Mouse (Mus musculus): ENCODE data around the gene Phf23. TPM values are rescaled to one million over a fixed set of nuclear protein-coding genes. Genes with fewer than 3 reads are reported as not detected.

Gene Phf23
- total and polyA plus RNA-seq, 2 experiments from 2014 or later: 27.4 to 34.2 TPM

DNA sequence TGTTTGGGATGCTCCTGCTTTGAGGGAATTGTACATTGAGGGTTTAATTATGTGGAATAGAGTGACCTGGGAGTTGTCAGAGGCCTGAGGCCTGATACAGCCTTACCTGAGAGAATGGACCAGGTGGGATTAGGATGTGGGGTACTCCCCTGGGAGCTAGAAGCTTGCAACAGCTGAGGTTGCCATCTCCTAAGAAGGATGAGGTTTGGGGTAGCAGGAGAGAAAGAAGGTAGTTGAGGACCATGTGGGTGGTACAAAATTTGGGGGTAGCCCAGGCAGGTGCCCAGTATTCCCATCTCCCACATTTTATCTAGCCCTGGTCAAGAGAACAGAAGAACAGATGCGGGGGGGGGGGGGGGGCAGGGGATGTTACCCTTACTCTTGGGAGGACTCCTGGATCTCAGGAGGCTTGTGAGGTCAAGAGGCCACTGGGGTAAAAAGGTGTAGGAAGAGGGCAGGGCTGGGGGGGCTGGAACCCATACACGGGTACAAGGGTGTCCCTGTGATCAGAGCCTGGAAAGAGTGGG is 24.0 kb downstream of the Phf23 start:
- Histone ChIP-seq H3K4me2 (ENCODE audit: low read depth, low read length) (peak overlapping the region; percentile 71), H3K9me3 (replicated peaks; ENCODE audit: control insufficient read depth, low read length) (no peaks in the 10 kb centered on the region), H3K27ac (ENCODE audit: low read depth) (0 out of 2 replicates have a peak overlapping the region, but pooled peaks have one; percentile 16), H3K4me3 (ENCODE audit: low read depth, low read length) (peak overlapping the region; percentile 56; the same call in 1 of the 2 replicates), H3K36me3 (replicated peaks; ENCODE audit: control insufficient read depth, insufficient read depth, low read length) (no peaks in the 10 kb centered on the region), H3K9ac (replicated peaks; ENCODE audit: low read depth, low read length) (no peak overlapping the region), H3K27me3 (ENCODE audit: control insufficient read depth, insufficient read depth, low read length) (0 out of 2 replicates have a peak, but pooled peaks cover 4% of the 10 kb centered on the region), H3K4me1 (ENCODE audit: control insufficient read depth, insufficient read depth) (peaks cover 28% of the 10 kb centered on the region)
- DNase-seq (ENCODE audit: low spot score) (no peak), ATAC-seq (ENCODE audit: insufficient read depth, low read depth) (no peak)
- TF ChIP-seq CTCF (IDR thresholded peaks at IDR 0.05; ENCODE audit: low read depth) (no peak), EP300 (IDR thresholded peaks at IDR 0.05; ENCODE audit: low read depth) (no peak)
- 20% methylated on average over 1 of the region's 2 CpGs for WGBS

DNA sequence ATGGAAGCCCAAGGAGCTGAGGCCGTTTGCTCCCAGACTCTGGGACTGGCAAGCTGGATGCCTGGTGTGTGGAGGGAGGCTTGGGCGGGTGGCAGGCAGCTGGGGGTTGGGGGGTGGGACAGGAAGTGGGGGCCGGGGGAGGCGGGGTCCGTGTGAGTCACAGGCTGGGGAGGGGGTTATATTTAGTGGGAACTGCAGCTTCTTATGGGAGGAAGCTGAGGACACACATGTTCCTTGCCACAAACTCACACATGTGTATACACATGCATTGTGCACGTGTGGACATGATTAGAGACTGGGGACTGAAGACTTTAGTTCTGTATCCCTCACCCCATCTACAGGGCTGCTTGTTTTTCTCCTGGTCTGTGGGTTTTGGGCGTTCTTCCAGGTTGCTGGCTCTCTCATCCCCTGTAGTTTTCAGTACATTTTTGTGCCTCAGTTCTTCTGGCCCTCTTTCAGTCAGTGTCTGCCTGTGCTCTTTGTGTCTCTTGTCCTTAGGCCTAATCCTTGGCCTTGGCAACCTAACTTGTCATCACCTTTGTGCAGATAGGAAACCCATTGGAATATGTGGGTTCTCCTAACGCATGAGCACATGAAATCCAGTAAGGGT is 24.6 kb downstream of the Phf23 start:
- H3K9ac ChIP-seq (replicated peaks; ENCODE audit: low read depth, low read length): no peak overlapping the region
- ATAC-seq (ENCODE audit: insufficient read depth, low read depth): no peak
- DNase-seq (ENCODE audit: low spot score): no peak

DNA sequence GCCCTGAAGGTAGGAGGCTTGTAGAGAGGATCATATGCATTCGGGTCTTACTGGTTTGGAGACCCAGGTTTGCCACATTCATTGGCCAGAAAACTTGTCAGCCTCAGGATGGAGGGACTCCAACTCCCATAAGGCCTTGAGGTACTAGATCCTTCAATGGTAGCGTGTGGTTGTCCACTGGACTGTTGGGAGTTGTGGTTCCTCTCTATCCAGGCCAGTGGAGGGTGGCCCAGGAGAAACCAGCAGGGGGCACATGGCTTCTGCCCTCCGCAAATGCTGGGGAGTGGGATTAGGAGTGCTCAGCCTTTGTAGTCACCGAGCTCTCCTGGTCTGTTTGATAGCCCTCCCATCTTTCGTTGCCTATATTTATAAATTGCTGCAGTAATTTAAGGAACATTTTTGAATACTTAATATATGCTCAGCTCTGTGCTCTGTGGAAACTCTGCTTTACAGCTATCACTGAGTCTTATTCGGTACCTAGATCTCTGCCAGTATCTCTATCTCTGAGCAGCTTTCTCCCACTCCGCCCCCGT is 25.2 kb downstream of the Phf23 start:
- peak overlapping the region; percentile 56 for H3K4me3 ChIP-seq (ENCODE audit: low read depth, low read length)
- DNase-seq (ENCODE audit: low spot score) (peak; percentile 90), ATAC-seq (ENCODE audit: insufficient read depth, low read depth) (peak; percentile 93)
- no peaks in the 10 kb centered on the region for H3K36me3 ChIP-seq (replicated peaks; ENCODE audit: control insufficient read depth, insufficient read depth, low read length)
- 0 out of 2 replicates have a peak, but pooled peaks cover 5% of the 10 kb centered on the region for H3K27me3 ChIP-seq (ENCODE audit: control insufficient read depth, insufficient read depth, low read length)
- H3K4me2 ChIP-seq (ENCODE audit: low read depth, low read length): peak overlapping the region; percentile 88
- H3K4me1 ChIP-seq (ENCODE audit: control insufficient read depth, insufficient read depth): peaks cover 26% of the 10 kb centered on the region
- peak; percentile 70 for TF ChIP-seq CTCF (IDR thresholded peaks at IDR 0.05; ENCODE audit: low read depth)
- no peak for TF ChIP-seq EP300 (IDR thresholded peaks at IDR 0.05; ENCODE audit: low read depth)
- no peak overlapping the region; the same call in 1 of the 2 replicates for H3K9ac ChIP-seq (replicated peaks; ENCODE audit: low read depth, low read length)
- H3K27ac ChIP-seq (ENCODE audit: low read depth): peak overlapping the region; percentile 43
- no peaks in the 10 kb centered on the region for H3K9me3 ChIP-seq (replicated peaks; ENCODE audit: control insufficient read depth, low read length)
- WGBS: 0% methylated on average over 8 of the region's 8 CpGs

More for the DNA sequence above, 24.6 kb downstream of the Phf23 start:
- no peak for TF ChIP-seq CTCF (IDR thresholded peaks at IDR 0.05; ENCODE audit: low read depth)
- TF ChIP-seq EP300 (IDR thresholded peaks at IDR 0.05; ENCODE audit: low read depth): no peak
- H3K4me3 ChIP-seq (ENCODE audit: low read depth, low read length): no peak overlapping the region
- WGBS: 20% methylated on average over 8 of the region's 8 CpGs
- peaks cover 26% of the 10 kb centered on the region for H3K4me1 ChIP-seq (ENCODE audit: control insufficient read depth, insufficient read depth)
- H3K27ac ChIP-seq (ENCODE audit: low read depth): peak overlapping the region; percentile 52
- no peaks in the 10 kb centered on the region for H3K36me3 ChIP-seq (replicated peaks; ENCODE audit: control insufficient read depth, insufficient read depth, low read length)
- H3K4me2 ChIP-seq (ENCODE audit: low read depth, low read length): peak overlapping the region; percentile 71; the same call in 1 of the 2 replicates
- 0 out of 2 replicates have a peak, but pooled peaks cover 4% of the 10 kb centered on the region for H3K27me3 ChIP-seq (ENCODE audit: control insufficient read depth, insufficient read depth, low read length)
- no peaks in the 10 kb centered on the region for H3K9me3 ChIP-seq (replicated peaks; ENCODE audit: control insufficient read depth, low read length)

DNA sequence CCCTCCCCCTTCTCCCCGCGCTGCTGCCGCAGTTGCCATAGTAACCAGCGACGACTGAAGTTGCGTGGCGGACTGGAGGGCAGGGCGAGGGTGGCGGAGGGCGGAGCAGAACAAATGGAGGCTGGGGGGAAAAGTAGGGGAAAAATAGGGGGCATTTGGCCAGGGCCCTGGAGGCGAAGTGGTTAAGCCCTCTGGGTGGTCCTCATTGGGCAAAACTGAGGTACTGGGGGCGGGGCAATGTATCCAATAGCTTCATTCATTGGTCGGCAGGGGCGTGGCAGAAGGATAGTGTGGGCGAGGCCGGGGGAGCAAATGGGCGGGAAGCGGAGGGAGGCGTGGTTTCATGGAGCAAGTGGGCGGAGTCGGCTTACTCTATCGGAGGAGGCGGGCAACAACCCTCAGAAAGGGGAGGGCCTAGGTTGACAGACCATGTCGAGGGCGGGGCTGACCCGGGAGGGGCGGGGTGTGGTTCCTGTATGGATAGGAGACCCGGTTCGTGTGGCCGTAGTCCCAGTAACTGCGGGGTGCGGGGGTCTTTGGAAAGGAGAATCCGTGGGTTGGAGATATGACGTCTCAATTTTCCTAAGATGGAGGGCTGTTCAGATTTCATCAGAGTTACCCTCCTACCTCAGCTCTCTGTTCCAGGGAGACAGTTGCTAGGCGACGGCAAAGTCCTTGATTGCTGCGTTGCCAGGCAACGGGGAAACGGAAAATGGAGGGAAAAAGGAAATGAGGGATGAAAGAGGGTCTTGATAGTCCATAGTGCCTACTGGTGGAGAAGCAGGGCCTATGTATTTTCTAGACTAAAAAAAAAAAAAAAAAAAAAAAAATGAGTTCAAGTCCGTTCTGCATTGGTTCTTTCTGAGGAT is 25.9 kb downstream of the Phf23 start:
- 3% methylated on average over 40 of the region's 40 CpGs for WGBS
- no peaks in the 10 kb centered on the region for H3K36me3 ChIP-seq (replicated peaks; ENCODE audit: control insufficient read depth, insufficient read depth, low read length)

More for the DNA sequence above, 25.9 kb downstream of the Phf23 start:
- TF ChIP-seq CTCF (IDR thresholded peaks at IDR 0.05; ENCODE audit: low read depth) (no peak), EP300 (IDR thresholded peaks at IDR 0.05; ENCODE audit: low read depth) (no peak)
- ATAC-seq (ENCODE audit: insufficient read depth, low read depth) (peak; percentile 77), DNase-seq (ENCODE audit: low spot score) (peak; percentile 94)
- Histone ChIP-seq H3K4me1 (ENCODE audit: control insufficient read depth, insufficient read depth) (peaks cover 31% of the 10 kb centered on the region), H3K9ac (replicated peaks; ENCODE audit: low read depth, low read length) (no peak overlapping the region; the same call in 1 of the 2 replicates), H3K27ac (ENCODE audit: low read depth) (peak overlapping the region; percentile 43), H3K9me3 (replicated peaks; ENCODE audit: control insufficient read depth, low read length) (no peaks in the 10 kb centered on the region), H3K27me3 (ENCODE audit: control insufficient read depth, insufficient read depth, low read length) (peaks cover 12% of the 10 kb centered on the region; the same call in 1 of the 2 replicates), H3K4me2 (ENCODE audit: low read depth, low read length) (peak overlapping the region; percentile 88), H3K4me3 (ENCODE audit: low read depth, low read length) (peak overlapping the region; percentile 56)

All from heart, postnatal 0 days (tissue).